Mouse (Mus musculus) heart, embryonic 10.5 days (tissue): ENCODE data around the gene Tprn. TPM values are rescaled to one million over a fixed set of nuclear protein-coding genes. Genes with fewer than 3 reads are reported as not detected.

Experiments
- DNase-seq: peaks from one replicate; pipeline ENCODE4 v3.0.0-alpha.2; 2017; ENCODE audit warnings: low spot score
- H3K27ac ChIP-seq: fragments of 300-500 bp; sonication (generic); 2 replicates; pipeline ENCODE4 v1.5.1; 2016; ENCODE audit warnings: mild to moderate bottlenecking
- H3K27me3 ChIP-seq: fragments of 300-500 bp; sonication (generic); 2 replicates; pipeline ENCODE4 v1.6.1; 2016; ENCODE audit warnings: mild to moderate bottlenecking; ENCODE audit not compliant: poor library complexity, insufficient read depth, severe bottlenecking
- H3K36me3 ChIP-seq: fragments of 300-500 bp; sonication (generic); 2 replicates; pipeline ENCODE4 v1.6.1; 2016; ENCODE audit warnings: mild to moderate bottlenecking, moderate library complexity
- H3K4me1 ChIP-seq: fragments of 300-500 bp; sonication (generic); 2 replicates; pipeline ENCODE4 v1.6.1; 2016; ENCODE audit warnings: mild to moderate bottlenecking
- H3K4me3 ChIP-seq: fragments of 300-500 bp; sonication (generic); 2 replicates; pipeline ENCODE4 v1.5.1; 2016; ENCODE audit warnings: mild to moderate bottlenecking, moderate library complexity
- H3K9me3 ChIP-seq: fragments of 300-500 bp; sonication (generic); 2 replicates; pipeline ENCODE4 v1.6.1; 2016; ENCODE audit warnings: mild to moderate bottlenecking, moderate library complexity
- WGBS: fragments of 180-500 bp; shearing (Covaris S2); methylation state at CpG from one replicate; pipeline ENCODE4 v1.1.7; 2016; 5-methylcytosine and 5-hydroxymethylcytosine counted together
- polyA plus RNA-seq: library from polyadenylated mRNA; unstranded; fragments of >200 nt; fragmentation: Nextera tagmentation; extraction: Ambion mirVana; gene quantifications from 2 replicates; pipeline ENCODE4 v1.2.1, GENCODE M21; 2016

Gene Tprn
- polyA plus RNA-seq, 1 experiment from 2014 or later = 6.4 TPM

GRCm38 (mm10) chr2:25262795-25263622 lies 591 bp downstream of the Tprn start:
- Histone ChIP-seq H3K4me1 (peaks cover 36% of the 10 kb centered on the region), H3K27me3 (peaks cover 25% of the 10 kb centered on the region), H3K36me3 (0 out of 2 replicates have a peak, but pooled peaks cover 4% of the 10 kb centered on the region), H3K27ac (peak overlapping the region; percentile 77), H3K4me3 (peak overlapping the region; percentile 80), H3K9me3 (no peaks in the 10 kb centered on the region)
- no peak for DNase-seq
- under 1% methylated on average over 82 of the region's 82 CpGs for WGBS

- no peak for DNase-seq
- WGBS = 20% methylated on average over 12 of the region's 12 CpGs
- Histone ChIP-seq H3K9me3 (no peaks in the 10 kb centered on the region), H3K27ac (peak overlapping the region; percentile 77), H3K36me3 (peaks cover 11% of the 10 kb centered on the region; the same call in 1 of the 2 replicates), H3K4me1 (peaks cover 36% of the 10 kb centered on the region), H3K27me3 (peaks cover 25% of the 10 kb centered on the region), H3K4me3 (peak overlapping the region; percentile 80)
Observed at GRCm38 (mm10) chr2:25263623-25264285, 1.3 kb downstream of the Tprn start.

- H3K4me3 ChIP-seq = peak overlapping the region; percentile 80; the same call in 1 of the 2 replicates
- peaks cover 16% of the 10 kb centered on the region for H3K36me3 ChIP-seq
- peaks cover 25% of the 10 kb centered on the region for H3K27me3 ChIP-seq
- no peak for DNase-seq
- H3K4me1 ChIP-seq = peaks cover 36% of the 10 kb centered on the region
- no peak overlapping the region for H3K27ac ChIP-seq
- WGBS = 68% methylated on average over 5 of the region's 5 CpGs
- no peaks in the 10 kb centered on the region for H3K9me3 ChIP-seq
Observed at GRCm38 (mm10) chr2:25264286-25264660, 1.9 kb downstream of the Tprn start.

- no peak overlapping the region for H3K4me3 ChIP-seq
- H3K27me3 ChIP-seq = peaks cover 25% of the 10 kb centered on the region
- DNase-seq = no peak
- H3K9me3 ChIP-seq = no peaks in the 10 kb centered on the region
- H3K27ac ChIP-seq = no peak overlapping the region
- peaks cover 22% of the 10 kb centered on the region for H3K36me3 ChIP-seq
- H3K4me1 ChIP-seq = peaks cover 36% of the 10 kb centered on the region
- WGBS = 69% methylated on average over 3 of the region's 3 CpGs
Observed at GRCm38 (mm10) chr2:25264851-25265250, 2.4 kb downstream of the Tprn start.

GRCm38 (mm10) chr2:25265897-25266656 lies 3.7 kb downstream of the Tprn start:
- Histone ChIP-seq H3K9me3 (no peaks in the 10 kb centered on the region), H3K4me3 (peak overlapping the region; percentile 25; the same call in 1 of the 2 replicates), H3K36me3 (peaks cover 33% of the 10 kb centered on the region), H3K27me3 (peaks cover 25% of the 10 kb centered on the region), H3K27ac (peak overlapping the region; percentile 31), H3K4me1 (peaks cover 42% of the 10 kb centered on the region)
- WGBS = 58% methylated on average over 6 of the region's 6 CpGs
- no peak for DNase-seq

DNA sequence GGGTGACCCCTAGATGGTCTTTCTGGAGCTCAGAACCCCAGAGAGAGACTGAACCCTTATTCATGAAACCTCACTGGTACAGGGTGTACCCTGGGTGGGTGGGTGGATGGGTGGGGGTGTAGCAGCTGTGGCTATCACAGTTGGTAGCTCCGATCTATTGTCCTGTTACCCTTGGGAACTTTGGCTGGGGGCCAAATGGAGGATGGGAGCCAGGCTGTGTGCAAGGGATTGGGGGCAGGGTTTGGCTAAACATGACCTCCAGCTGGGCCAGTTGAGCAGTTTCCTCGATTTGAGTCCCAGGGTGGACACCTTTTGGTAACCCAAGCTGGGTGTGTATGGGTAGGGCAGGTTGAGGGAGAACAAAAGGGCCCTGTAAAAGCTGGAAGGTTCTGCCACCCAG lies 4.3 kb downstream of the Tprn start:
- Histone ChIP-seq H3K4me1 (peaks cover 48% of the 10 kb centered on the region), H3K36me3 (peaks cover 36% of the 10 kb centered on the region), H3K27me3 (peaks cover 25% of the 10 kb centered on the region), H3K4me3 (no peak overlapping the region), H3K9me3 (no peaks in the 10 kb centered on the region), H3K27ac (peak overlapping the region; percentile 31; the same call in 1 of the 2 replicates)
- no peak for DNase-seq
- WGBS = 42% methylated on average over 2 of the region's 2 CpGs

GRCm38 (mm10) chr2:25267241-25267640 lies 4.8 kb downstream of the Tprn start:
- Histone ChIP-seq H3K9me3 (no peaks in the 10 kb centered on the region), H3K4me1 (peaks cover 49% of the 10 kb centered on the region), H3K27me3 (peaks cover 25% of the 10 kb centered on the region), H3K4me3 (no peak overlapping the region), H3K27ac (no peak overlapping the region), H3K36me3 (peaks cover 36% of the 10 kb centered on the region)
- DNase-seq = no peak

- 66% methylated on average over 4 of the region's 4 CpGs for WGBS
- DNase-seq = no peak
- Histone ChIP-seq H3K9me3 (no peaks in the 10 kb centered on the region), H3K27me3 (peaks cover 25% of the 10 kb centered on the region), H3K4me3 (no peak overlapping the region), H3K36me3 (peaks cover 36% of the 10 kb centered on the region), H3K4me1 (peaks cover 50% of the 10 kb centered on the region), H3K27ac (no peak overlapping the region)
Observed at GRCm38 (mm10) chr2:25267746-25268309, 5.4 kb downstream of the Tprn start.

DNA sequence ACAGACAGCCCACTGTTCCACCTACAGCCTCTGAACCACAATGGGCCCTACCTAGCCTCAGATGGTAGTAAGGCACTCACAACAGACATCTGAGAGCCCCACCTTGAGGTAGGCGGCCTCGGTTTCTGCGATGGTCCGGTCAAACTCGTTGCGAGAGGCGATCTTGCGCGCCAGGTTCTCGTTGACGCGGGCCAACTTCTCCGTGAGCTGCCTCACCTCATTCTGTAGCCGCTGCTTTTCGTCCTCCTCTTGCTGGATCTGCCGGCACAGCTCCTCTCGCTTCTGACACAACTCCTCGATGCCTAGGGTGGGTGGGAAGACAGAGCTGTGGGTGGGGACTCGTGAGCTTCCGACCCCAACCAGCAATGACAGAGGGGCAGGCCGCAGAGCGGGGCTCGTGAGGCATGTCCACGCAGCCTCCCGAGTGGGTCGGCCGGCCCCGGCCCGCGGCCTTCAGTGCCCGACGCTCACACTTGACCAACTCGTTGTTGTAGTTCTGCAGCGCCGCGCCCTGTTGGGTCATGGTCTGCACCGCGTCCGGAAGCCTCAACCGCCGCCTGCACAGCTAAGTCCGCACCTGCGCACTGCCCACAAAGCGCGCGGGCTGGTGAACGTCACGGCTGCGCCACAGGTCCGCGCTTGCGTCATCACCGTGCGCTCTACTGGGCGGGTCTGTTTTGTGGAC lies 9.6 kb downstream of the Tprn start, which contains the start of the genes Ssna1 and Anapc2:
TSS of gene Ssna1 (minus strand) at position 612 of the 685 bp plus-strand sequence.
TSS of gene Anapc2 (plus strand) at position 652 of the 685 bp plus-strand sequence.
- Histone ChIP-seq H3K36me3 (peaks cover 74% of the 10 kb centered on the region), H3K4me3 (peak within 1 kb of the TSS; percentile 91)
- WGBS = under 1% methylated on average over 55 of the region's 55 CpGs

GRCm38 (mm10) chr2:25272515-25272914 lies 10.1 kb downstream of the Tprn start:
- under 1% methylated on average over 29 of the region's 29 CpGs for WGBS
- H3K36me3 ChIP-seq = peaks cover 79% of the 10 kb centered on the region

More for the DNA sequence above, 9.6 kb downstream of the Tprn start, which contains the start of the genes Ssna1 and Anapc2:
- peaks cover 31% of the 10 kb centered on the region for H3K4me1 ChIP-seq
- peak; percentile 99 for DNase-seq
- no peaks in the 10 kb centered on the region for H3K9me3 ChIP-seq
- no peaks in the 10 kb centered on the region for H3K27me3 ChIP-seq
- peak within 1 kb of the TSS; percentile 92 for H3K27ac ChIP-seq

GRCm38 (mm10) chr2:25273010-25273409 lies 10.6 kb downstream of the Tprn start:
- Histone ChIP-seq H3K4me1 (peaks cover 26% of the 10 kb centered on the region), H3K9me3 (no peaks in the 10 kb centered on the region), H3K27ac (peak overlapping the region; percentile 92), H3K27me3 (no peaks in the 10 kb centered on the region), H3K36me3 (peaks cover 80% of the 10 kb centered on the region), H3K4me3 (peak overlapping the region; percentile 91)
- WGBS = 27% methylated on average over 16 of the region's 16 CpGs
- no peak for DNase-seq

More at GRCm38 (mm10) chr2:25272515-25272914, 10.1 kb downstream of the Tprn start:
- DNase-seq = no peak
- Histone ChIP-seq H3K9me3 (no peaks in the 10 kb centered on the region), H3K27me3 (no peaks in the 10 kb centered on the region), H3K4me3 (peak overlapping the region; percentile 91), H3K4me1 (peaks cover 26% of the 10 kb centered on the region), H3K27ac (peak overlapping the region; percentile 92)
